Mouse (Mus musculus) lung, adult 2 months (tissue): Measurements from ENCODE around the gene Trim9.

Experiments
- CTCF ChIP-seq: fragments of 200-500 bp; IDR thresholded peaks from 2 replicates; pipeline ENCODE4 v1.5.1; 2011; ENCODE audit warnings: mild to moderate bottlenecking, low read length, control low read depth; ENCODE audit not compliant: insufficient read depth
- POLR2A ChIP-seq: fragments of 200-500 bp; IDR thresholded peaks from 2 replicates; pipeline ENCODE4 v1.6.1; 2011; ENCODE audit warnings: low read depth, mild to moderate bottlenecking, control low read depth, low read length, borderline replicate concordance; ENCODE audit errors: extremely low read depth

GRCm38 (mm10) chr12:70234411-70234810 is 113.0 kb downstream of the Trim9 start:
- TF ChIP-seq CTCF = peak; percentile 95
- TF ChIP-seq POLR2A = no peak
